13 mouse cellular contexts compared by ENCODE assay signal in genomic region chr5:100083953-100084562, GRCm38 (mm10). TPM values are rescaled to one million over a fixed set of nuclear protein-coding genes. Genes with fewer than 3 reads are reported as not detected.
DNase-seq lines count a peak whose midpoint lies in the region; ATAC-seq and TF ChIP-seq lines count a peak whose summit lies in the region.
"Had no signal": no experiment of that assay in that cellular context is flagged by ENCODE, and none has a peak within 500 bp of the region (broad histone marks: within the 10 kb centered on the region; RNA-seq: fewer than 3 reads in every experiment).

No protein-coding gene starts in this region.

- no peak overlapping the region for H3K4me3 ChIP-seq in hindbrain, embryonic 13.5 days
- no peak overlapping the region for H3K4me3 ChIP-seq in hindbrain, embryonic 12.5 days
- no peak overlapping the region for H3K4me3 ChIP-seq in lung, embryonic 14.5 days (ENCODE audit: low read depth, low read length)
- H3K4me3 ChIP-seq in forebrain, embryonic 16.5 days (replicated peaks; ENCODE audit: low read length), result no peak overlapping the region
- no peak overlapping the region for H3K4me3 ChIP-seq in midbrain, embryonic 16.5 days (ENCODE audit: low read depth, low read length)
- H3K4me3 ChIP-seq: liver, embryonic 15.5 days had no signal

- peak; percentile 56 for DNase-seq in lung, embryonic 14.5 days
- no peak for DNase-seq in lung, postnatal 4 days
- no peak for DNase-seq in spleen, postnatal 14 days (ENCODE audit: low spot score in 2 of 2)
- DNase-seq: adrenal gland, postnatal 10 days; cerebellum, adult 18-20 months had no signal

- H3K4me2 ChIP-seq in hindbrain, embryonic 13.5 days, result no peak overlapping the region
- H3K4me2 ChIP-seq in hindbrain, embryonic 12.5 days (replicated peaks), result no peak overlapping the region
- H3K4me2 ChIP-seq in lung, embryonic 14.5 days, result no peak overlapping the region
- no peak overlapping the region for H3K4me2 ChIP-seq in forebrain, embryonic 16.5 days (ENCODE audit: low read length)
- H3K4me2 ChIP-seq in midbrain, embryonic 16.5 days (ENCODE audit: low read length), result no peak overlapping the region
- H3K4me2 ChIP-seq: heart, embryonic 11.5 days; liver, embryonic 15.5 days had no signal

- H3K27me3 ChIP-seq in hindbrain, embryonic 13.5 days, result no peaks in the 10 kb centered on the region
- H3K27me3 ChIP-seq in hindbrain, embryonic 12.5 days, result no peaks in the 10 kb centered on the region
- H3K27me3 ChIP-seq in lung, embryonic 14.5 days (ENCODE audit: insufficient read depth, low read length), result no peaks in the 10 kb centered on the region
- H3K27me3 ChIP-seq in forebrain, embryonic 16.5 days (replicated peaks; ENCODE audit: control insufficient read depth, insufficient read depth, low read length), result no peaks in the 10 kb centered on the region
- H3K27me3 ChIP-seq in midbrain, embryonic 16.5 days (ENCODE audit: control insufficient read depth, insufficient read depth, low read depth, low read length), result no peaks in the 10 kb centered on the region
- H3K27me3 ChIP-seq: CH12.LX; liver, embryonic 15.5 days had no signal

- H3K4me1 ChIP-seq in hindbrain, embryonic 13.5 days (replicated peaks), result peaks cover 32% of the 10 kb centered on the region
- H3K4me1 ChIP-seq in hindbrain, embryonic 12.5 days, result peaks cover 16% of the 10 kb centered on the region
- H3K4me1 ChIP-seq in lung, embryonic 14.5 days (ENCODE audit: insufficient read depth), result peaks cover 19% of the 10 kb centered on the region
- peaks cover 29% of the 10 kb centered on the region for H3K4me1 ChIP-seq in forebrain, embryonic 16.5 days (replicated peaks; ENCODE audit: control insufficient read depth, insufficient read depth, low read length)
- H3K4me1 ChIP-seq in midbrain, embryonic 16.5 days (ENCODE audit: control insufficient read depth, insufficient read depth, low read length), result peaks cover 4% of the 10 kb centered on the region; the same call in 1 of the 2 replicates

- 61% methylated on average over 12 of the region's 12 CpGs for WGBS in hindbrain, embryonic 13.5 days
- 71% methylated on average over 12 of the region's 12 CpGs for WGBS in hindbrain, embryonic 12.5 days
- 45% methylated on average over 12 of the region's 12 CpGs for WGBS in lung, embryonic 14.5 days
- WGBS in forebrain, embryonic 16.5 days, result 25% methylated on average over 12 of the region's 12 CpGs
- WGBS in midbrain, embryonic 16.5 days, result 54% methylated on average over 12 of the region's 12 CpGs

- ATAC-seq in hindbrain, embryonic 13.5 days (ENCODE audit: low FRiP score), result no peak
- no peak for ATAC-seq in hindbrain, embryonic 12.5 days (ENCODE audit: low FRiP score)
- ATAC-seq in lung, embryonic 14.5 days (ENCODE audit: insufficient read depth), result no peak
- 0 out of 2 replicates have a peak, but pooled peaks have one; percentile 38 for ATAC-seq in forebrain, embryonic 16.5 days
- peak; percentile 55; the same call in 1 of the 2 replicates for ATAC-seq in midbrain, embryonic 16.5 days
- ATAC-seq: inflammation-experienced regulatory T-cells, adult 6 months had no signal

- peak overlapping the region; percentile 48 for H3K27ac ChIP-seq in hindbrain, embryonic 13.5 days
- no peak overlapping the region for H3K27ac ChIP-seq in hindbrain, embryonic 12.5 days
- H3K27ac ChIP-seq in lung, embryonic 14.5 days (ENCODE audit: low read depth), result peak overlapping the region; percentile 65; the same call in 1 of the 2 replicates
- H3K27ac ChIP-seq in forebrain, embryonic 16.5 days (ENCODE audit: low read length), result peak overlapping the region; percentile 75
- H3K27ac ChIP-seq in midbrain, embryonic 16.5 days (ENCODE audit: low read length), result no peak overlapping the region
- H3K27ac ChIP-seq: liver, embryonic 15.5 days had no signal

- H3K36me3 ChIP-seq in hindbrain, embryonic 13.5 days, result no peaks in the 10 kb centered on the region
- no peaks in the 10 kb centered on the region for H3K36me3 ChIP-seq in hindbrain, embryonic 12.5 days
- H3K36me3 ChIP-seq in lung, embryonic 14.5 days (ENCODE audit: insufficient read depth), result no peaks in the 10 kb centered on the region
- no peaks in the 10 kb centered on the region for H3K36me3 ChIP-seq in forebrain, embryonic 16.5 days (ENCODE audit: control insufficient read depth, insufficient read depth)
- 0 out of 2 replicates have a peak, but pooled peaks cover 3% of the 10 kb centered on the region for H3K36me3 ChIP-seq in midbrain, embryonic 16.5 days (ENCODE audit: control insufficient read depth, insufficient read depth, low read length)
- H3K36me3 ChIP-seq: liver, embryonic 15.5 days had no signal

- TF ChIP-seq CTCF in lung, embryonic 14.5 days (IDR thresholded peaks at IDR 0.05; ENCODE audit: low read depth), result no peak

- no peak overlapping the region for H3K9ac ChIP-seq in hindbrain, embryonic 13.5 days
- H3K9ac ChIP-seq in hindbrain, embryonic 12.5 days, result no peak overlapping the region
- H3K9ac ChIP-seq in lung, embryonic 14.5 days, result no peak overlapping the region
- H3K9ac ChIP-seq in forebrain, embryonic 16.5 days (replicated peaks; ENCODE audit: low read depth, low read length), result 0 out of 2 replicates have a peak overlapping the region, but pooled peaks have one; percentile 22
- H3K9ac ChIP-seq in midbrain, embryonic 16.5 days (ENCODE audit: low read depth, low read length), result no peak overlapping the region
- H3K9ac ChIP-seq: liver, embryonic 15.5 days had no signal

- H3K9me3 ChIP-seq in hindbrain, embryonic 13.5 days, result no peaks in the 10 kb centered on the region
- no peaks in the 10 kb centered on the region for H3K9me3 ChIP-seq in hindbrain, embryonic 12.5 days (replicated peaks)
- H3K9me3 ChIP-seq in lung, embryonic 14.5 days (ENCODE audit: low read depth, low read length), result no peaks in the 10 kb centered on the region
- no peaks in the 10 kb centered on the region for H3K9me3 ChIP-seq in forebrain, embryonic 16.5 days (ENCODE audit: control insufficient read depth, low read length)
- no peaks in the 10 kb centered on the region for H3K9me3 ChIP-seq in midbrain, embryonic 16.5 days (replicated peaks; ENCODE audit: control insufficient read depth, low read length, poor library complexity, severe bottlenecking)
- H3K9me3 ChIP-seq: liver, embryonic 15.5 days had no signal

RNA-seq across cellular contexts. Expression of gene Enoph1, which starts 44.3 kb away (rescaled TPM):
- 39.5 and 42.4 TPM in 2 replicates for polyA plus RNA-seq in hindbrain, embryonic 13.5 days (2015; fragmentation: Nextera tagmentation; extraction: Ambion mirVana)
- 38.0 and 39.2 TPM in 2 replicates for polyA plus RNA-seq in hindbrain, embryonic 12.5 days (2016; fragmentation: Nextera tagmentation; extraction: Ambion mirVana)
- polyA plus RNA-seq in lung, embryonic 14.5 days (2014; fragmentation: Nextera tagmentation; extraction: Ambion mirVana), result 47.9 and 50.8 TPM in 2 replicates
- 68.0 and 69.1 TPM in 2 replicates for polyA plus RNA-seq in forebrain, embryonic 16.5 days (2015; fragmentation: Nextera tagmentation; extraction: Ambion mirVana)
- polyA plus RNA-seq in midbrain, embryonic 16.5 days (2015; fragmentation: Nextera tagmentation; extraction: Ambion mirVana), result 57.4 and 61.3 TPM in 2 replicates

RNA-seq across cellular contexts. Expression of gene Hnrnpdl, which starts 44.6 kb away (rescaled TPM):
- polyA plus RNA-seq in hindbrain, embryonic 13.5 days (2015; fragmentation: Nextera tagmentation; extraction: Ambion mirVana), result 231 and 237 TPM in 2 replicates
- 258 and 273 TPM in 2 replicates for polyA plus RNA-seq in hindbrain, embryonic 12.5 days (2016; fragmentation: Nextera tagmentation; extraction: Ambion mirVana)
- polyA plus RNA-seq in lung, embryonic 14.5 days (2014; fragmentation: Nextera tagmentation; extraction: Ambion mirVana), result 200 and 204 TPM in 2 replicates
- polyA plus RNA-seq in forebrain, embryonic 16.5 days (2015; fragmentation: Nextera tagmentation; extraction: Ambion mirVana), result 246 and 250 TPM in 2 replicates
- polyA plus RNA-seq in midbrain, embryonic 16.5 days (2015; fragmentation: Nextera tagmentation; extraction: Ambion mirVana), result 199 and 210 TPM in 2 replicates

Comparison
In these comparisons a context has a peak if more than half of its experiments do, and no peak if none do; other contexts are left out.
1. H3K27ac ChIP-seq: peak in hindbrain, embryonic 13.5 days (single experiment), lung, embryonic 14.5 days (single experiment) and forebrain, embryonic 16.5 days (single experiment); none in hindbrain, embryonic 12.5 days (single experiment) and midbrain, embryonic 16.5 days (single experiment).
2. ATAC-seq: peak in forebrain, embryonic 16.5 days (single experiment) and midbrain, embryonic 16.5 days (single experiment); none in hindbrain, embryonic 13.5 days (single experiment), hindbrain, embryonic 12.5 days (single experiment) and lung, embryonic 14.5 days (single experiment).